Mouse (Mus musculus) myocyte (in vitro differentiated cells): ENCODE measurements around the gene Tmem247.

ENCODE experiments used
- CEBPB ChIP-seq: IDR thresholded peaks from 2 replicates; pipeline ENCODE4 v1.6.1; 2011; ENCODE audit warnings: mild to moderate bottlenecking, moderate library complexity; ENCODE audit not compliant: poor library complexity, insufficient read depth, severe bottlenecking
- E2F4 ChIP-seq: IDR thresholded peaks from one replicate; pipeline ENCODE4 v1.6.1; 2011; ENCODE audit warnings: mild to moderate bottlenecking, control low read depth, moderate library complexity; ENCODE audit not compliant: insufficient read depth
- MAX ChIP-seq: IDR thresholded peaks from one replicate; pipeline ENCODE4 v1.6.1; 2011; ENCODE audit warnings: low read depth, mild to moderate bottlenecking, control low read depth
- MYOD1 ChIP-seq, 3 experiments: IDR thresholded peaks; one replicate each; pipeline ENCODE4 v1.6.1; 2011; ENCODE audit warnings: control low read depth in 2 of 3, low read depth in 2 of 3, mild to moderate bottlenecking in 2 of 3, moderate library complexity in 1 of 3; ENCODE audit not compliant: insufficient read length in 2 of 3, control insufficient read depth in 1 of 3
- MYOG ChIP-seq, 3 experiments: IDR thresholded peaks; one replicate each; pipeline ENCODE4 v1.6.1; 2011; ENCODE audit warnings: control low read depth in 2 of 3, low read depth in 2 of 3, mild to moderate bottlenecking in 2 of 3; ENCODE audit not compliant: insufficient read length in 2 of 3, control insufficient read depth in 1 of 3, insufficient read depth in 1 of 3
- POLR2A ChIP-seq: IDR thresholded peaks from one replicate; pipeline ENCODE4 v1.6.1; 2011; ENCODE audit warnings: low read depth, mild to moderate bottlenecking, control low read depth, moderate library complexity; ENCODE audit not compliant: insufficient read length
- POLR2AphosphoS2 ChIP-seq: IDR thresholded peaks from one replicate; pipeline ENCODE4 v1.6.1; 2011; ENCODE audit warnings: low read depth, control low read depth; ENCODE audit not compliant: insufficient read length
- REST ChIP-seq: IDR thresholded peaks from one replicate; pipeline ENCODE4 v1.6.1; 2011; ENCODE audit warnings: mild to moderate bottlenecking, control low read depth, moderate library complexity; ENCODE audit not compliant: insufficient read depth, insufficient read length
- SRF ChIP-seq: IDR thresholded peaks from one replicate; pipeline ENCODE4 v1.6.1; 2011; ENCODE audit warnings: low read depth; ENCODE audit not compliant: control insufficient read depth, insufficient read length
- TCF12 ChIP-seq: IDR thresholded peaks from one replicate; pipeline ENCODE4 v1.6.1; 2011; ENCODE audit warnings: mild to moderate bottlenecking, control low read depth; ENCODE audit not compliant: poor library complexity, insufficient read depth, severe bottlenecking
- TCF3 ChIP-seq: IDR thresholded peaks from one replicate; pipeline ENCODE4 v1.6.1; 2011; ENCODE audit warnings: low read depth, control low read depth; ENCODE audit not compliant: insufficient read length
- USF1 ChIP-seq: IDR thresholded peaks from one replicate; pipeline ENCODE4 v1.6.1; 2011; ENCODE audit warnings: low read depth, mild to moderate bottlenecking, control low read depth, moderate library complexity

DNA sequence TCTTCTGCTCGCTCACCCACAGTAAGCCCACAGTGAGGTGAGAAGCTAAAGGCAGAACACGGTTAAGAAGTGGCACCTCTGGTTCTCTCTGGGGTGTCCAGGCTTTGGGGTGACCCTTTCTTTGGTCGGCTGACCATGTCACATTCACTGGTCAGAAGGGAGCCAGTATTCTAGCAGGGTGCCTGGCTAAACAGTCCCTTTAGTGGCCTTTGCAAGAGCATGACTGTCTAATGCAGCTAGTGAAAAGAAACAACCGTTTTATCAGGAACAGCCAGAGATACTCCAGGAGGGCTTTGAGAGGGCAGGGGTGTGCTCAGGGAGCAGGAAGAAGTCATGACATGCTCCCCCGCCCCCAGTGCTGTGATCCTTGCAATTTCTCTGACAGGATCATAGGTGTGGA lies 5.9 kb upstream of the Tmem247 start:
- TF ChIP-seq POLR2A = no peak
- no peak for TF ChIP-seq MAX
- TF ChIP-seq POLR2AphosphoS2 = no peak
- no peak for TF ChIP-seq SRF
- no peak for TF ChIP-seq MYOG (IDR thresholded peaks at IDR 0.05; ENCODE audit: control insufficient read depth in 1 of 3, insufficient read depth in 1 of 3, insufficient read length in 2 of 3, low read depth in 2 of 3)
- no peak for TF ChIP-seq TCF12
- TF ChIP-seq USF1 = no peak
- no peak for TF ChIP-seq REST
- TF ChIP-seq CEBPB = no peak
- TF ChIP-seq TCF3 = no peak
- no peak for TF ChIP-seq E2F4
- no peak for TF ChIP-seq MYOD1 (IDR thresholded peaks at IDR 0.05; ENCODE audit: control insufficient read depth in 1 of 3, insufficient read length in 2 of 3, low read depth in 2 of 3)
